Mouse (Mus musculus): ENCODE measurements at regions not wholly inside any gene's neighbourhood (a gene's known extent, or its start where the extent isn't known, plus 50 kb on each side); places are given as distances from the start of the nearest gene placed in this dataset.

GRCm38 (mm10) chr1:107900449-107900848 is 310.6 kb downstream of the Serpinb8 start:
- TF ChIP-seq CTCF (conservative IDR thresholded peaks at IDR 0.05; ENCODE audit: insufficient read depth, insufficient read length, low read depth, low read length) = no peak
- TF ChIP-seq POLR2A (IDR thresholded peaks at IDR 0.05; ENCODE audit: low read depth, low read length) = no peak
